Mouse (Mus musculus): ENCODE measurements around the gene Por.
A peak's percentile ranks its signal among the peaks of the same experiment; 100 is the strongest.

Gene Por

GRCm38 (mm10) chr5:135777796-135778470 is 108.1 kb downstream of the Por start, which contains the start of gene Styxl1:
Gene Styxl1 (minus strand): TSS chr5:135778385.
- DNase-seq (ENCODE audit: low read depth) = no peak

GRCm38 (mm10) chr5:135778471-135779445 is 108.9 kb downstream of the Por start, which contains the start of gene Mdh2:
Gene Mdh2 (plus strand): TSS chr5:135778480.
- peak; percentile 100 for DNase-seq (ENCODE audit: low read depth)

- no peak for DNase-seq (ENCODE audit: low read depth)
Measured at GRCm38 (mm10) chr5:135780331-135780730, 110.5 kb downstream of the Por start.

GRCm38 (mm10) chr5:135782901-135783300 is 113.1 kb downstream of the Por start:
- DNase-seq (ENCODE audit: low read depth) = no peak

All from c-Kit-positive CD71-positive TER-119-negative erythroid progenitor cells, embryonic 14.5 days (primary cell).